ENCODE assay signal across 8 mouse cellular contexts in the genomic region with DNA sequence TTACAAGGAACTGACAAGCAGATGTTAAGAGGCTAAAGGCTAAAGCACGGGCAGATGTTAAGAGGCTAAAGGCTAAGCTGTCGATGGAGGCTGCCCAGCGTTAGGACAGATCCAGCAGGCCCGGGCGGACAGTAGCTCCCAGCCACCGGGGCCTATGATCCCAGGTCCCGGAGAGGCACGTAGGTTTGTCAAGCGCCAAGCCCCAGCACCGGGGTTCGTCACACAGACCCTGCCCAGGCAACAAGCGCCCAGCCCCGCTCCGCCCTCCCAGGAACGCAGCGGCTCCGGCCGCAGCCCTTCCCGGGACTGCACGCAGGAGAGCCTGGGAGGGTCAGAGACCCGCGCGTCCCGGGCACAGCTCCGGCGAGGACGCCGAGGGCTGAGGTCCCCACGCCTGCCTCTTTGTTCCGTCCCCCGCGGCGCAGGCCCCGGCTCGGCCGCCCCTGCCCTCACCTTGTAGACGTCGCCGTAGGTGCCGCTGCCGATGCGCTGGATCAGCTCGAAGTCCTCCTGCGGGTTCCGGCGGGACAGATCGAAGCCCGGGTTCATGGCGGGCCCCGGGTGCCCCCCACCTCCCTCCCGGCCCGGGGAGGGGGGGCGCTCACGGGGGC. TPM values are rescaled to one million over a fixed set of nuclear protein-coding genes. Genes with fewer than 3 reads are reported as not detected.
A peak's percentile ranks its signal among the peaks of the same experiment; 100 is the strongest.
DNase-seq lines count a peak whose midpoint lies in the region; ATAC-seq and TF ChIP-seq lines count a peak whose summit lies in the region.

No protein-coding gene starts in this region.

- WGBS in forebrain, postnatal 0 days: under 1% methylated on average over 51 of the region's 54 CpGs
- WGBS in hindbrain, embryonic 12.5 days: under 1% methylated on average over 49 of the region's 54 CpGs
- under 1% methylated on average over 49 of the region's 54 CpGs for WGBS in macrophage (ENCODE audit: missing documents)

- peaks cover 49% of the 10 kb centered on the region for H3K79me2 ChIP-seq in macrophage (ENCODE audit: inconsistent target)

- H3K27me3 ChIP-seq in forebrain, postnatal 0 days (ENCODE audit: insufficient read depth, low read length): no peaks in the 10 kb centered on the region
- no peaks in the 10 kb centered on the region for H3K27me3 ChIP-seq in hindbrain, embryonic 12.5 days

- H3K9ac ChIP-seq in forebrain, postnatal 0 days: peak overlapping the region; percentile 95
- peak overlapping the region; percentile 97 for H3K9ac ChIP-seq in hindbrain, embryonic 12.5 days

- no peaks in the 10 kb centered on the region for H3K36me3 ChIP-seq in forebrain, postnatal 0 days (ENCODE audit: insufficient read depth)
- H3K36me3 ChIP-seq in hindbrain, embryonic 12.5 days: no peaks in the 10 kb centered on the region
- no peaks in the 10 kb centered on the region for H3K36me3 ChIP-seq in macrophage (ENCODE audit: inconsistent target)

- peak overlapping the region; percentile 91 for H3K27ac ChIP-seq in forebrain, postnatal 0 days (ENCODE audit: low read depth, low read length)
- H3K27ac ChIP-seq in hindbrain, embryonic 12.5 days: peak overlapping the region; percentile 96
- no peak overlapping the region for H3K27ac ChIP-seq in macrophage

- peak overlapping the region; percentile 84 for H3K4me2 ChIP-seq in forebrain, postnatal 0 days (ENCODE audit: low read depth)
- H3K4me2 ChIP-seq in hindbrain, embryonic 12.5 days (replicated peaks): peak overlapping the region; percentile 82

- H3K4me1 ChIP-seq in forebrain, postnatal 0 days (ENCODE audit: insufficient read depth): peaks cover 13% of the 10 kb centered on the region
- peaks cover 32% of the 10 kb centered on the region for H3K4me1 ChIP-seq in hindbrain, embryonic 12.5 days

- peak overlapping the region; percentile 86 for H3K4me3 ChIP-seq in forebrain, postnatal 0 days (ENCODE audit: low read depth, low read length)
- peak overlapping the region; percentile 92 for H3K4me3 ChIP-seq in hindbrain, embryonic 12.5 days
- peak overlapping the region; percentile 53 for H3K4me3 ChIP-seq in macrophage (ENCODE audit: inconsistent target)

- no peak for TF ChIP-seq CTCF in forebrain, postnatal 0 days (IDR thresholded peaks at IDR 0.05; ENCODE audit: low read depth)

- DNase-seq in MN1 (ENCODE audit: low spot score): peak; percentile 69
- DNase-seq in cerebellum, adult 11-12 months: peak; percentile 69
- peak; percentile 69 for DNase-seq in forebrain, postnatal 0 days
- peak; percentile 22 to 34 for DNase-seq in left cerebral cortex, adult 8-10 months (ENCODE audit: low spot score in 2 of 2)
- peak; percentile 43 for DNase-seq in right cerebral cortex, adult 18-20 months
- DNase-seq in urinary bladder, postnatal 25 days (ENCODE audit: low spot score): peak; percentile 52

- ATAC-seq in forebrain, postnatal 0 days: peak; percentile 74
- ATAC-seq in hindbrain, embryonic 12.5 days (ENCODE audit: low FRiP score): peak; percentile 73

- H3K9me3 ChIP-seq in forebrain, postnatal 0 days (ENCODE audit: low read length): no peaks in the 10 kb centered on the region
- H3K9me3 ChIP-seq in hindbrain, embryonic 12.5 days (replicated peaks): no peaks in the 10 kb centered on the region

RNA-seq across cellular contexts. Expression of gene Map4k3, which starts 0.8 kb away (rescaled TPM):
- 62.9 and 76.9 TPM in 2 replicates for total RNA-seq in forebrain, postnatal 0 days (2014; rRNA removed)
- polyA plus RNA-seq in forebrain, postnatal 0 days (2015; fragmentation: Nextera tagmentation; extraction: Ambion mirVana): 15.0 and 17.9 TPM in 2 replicates
- polyA plus RNA-seq in hindbrain, embryonic 12.5 days (2016; fragmentation: Nextera tagmentation; extraction: Ambion mirVana): 36.4 and 36.8 TPM in 2 replicates
- total RNA-seq in left cerebral cortex, adult 8-10 months (2022): 10 to 100 TPM; 55.1 to 66.0 (median 61.1) TPM
- 100 to 1,000 TPM in 23 of 26 experiments, 10 to 100 TPM in 3; 86.4 to 248 (median 139) TPM for total RNA-seq in macrophage (2018; cell fraction: chromatin; rRNA removed)
- 10 to 100 TPM; 14.7 to 32.2 (median 24.1) TPM for total RNA-seq in macrophage (2018; cell fraction: cytosol; rRNA removed)
- 100 to 1,000 TPM in 2 of 26 experiments, 10 to 100 TPM in 24; 43.1 to 159 (median 61.2) TPM for total RNA-seq in macrophage (2018; cell fraction: nucleus; rRNA removed)
- polyA plus RNA-seq in macrophage (2018): 17.9 to 30.8 TPM (median 27.0 TPM) in 3 replicates
